ENCODE assay signal across 8 mouse cellular contexts in the genomic region with DNA sequence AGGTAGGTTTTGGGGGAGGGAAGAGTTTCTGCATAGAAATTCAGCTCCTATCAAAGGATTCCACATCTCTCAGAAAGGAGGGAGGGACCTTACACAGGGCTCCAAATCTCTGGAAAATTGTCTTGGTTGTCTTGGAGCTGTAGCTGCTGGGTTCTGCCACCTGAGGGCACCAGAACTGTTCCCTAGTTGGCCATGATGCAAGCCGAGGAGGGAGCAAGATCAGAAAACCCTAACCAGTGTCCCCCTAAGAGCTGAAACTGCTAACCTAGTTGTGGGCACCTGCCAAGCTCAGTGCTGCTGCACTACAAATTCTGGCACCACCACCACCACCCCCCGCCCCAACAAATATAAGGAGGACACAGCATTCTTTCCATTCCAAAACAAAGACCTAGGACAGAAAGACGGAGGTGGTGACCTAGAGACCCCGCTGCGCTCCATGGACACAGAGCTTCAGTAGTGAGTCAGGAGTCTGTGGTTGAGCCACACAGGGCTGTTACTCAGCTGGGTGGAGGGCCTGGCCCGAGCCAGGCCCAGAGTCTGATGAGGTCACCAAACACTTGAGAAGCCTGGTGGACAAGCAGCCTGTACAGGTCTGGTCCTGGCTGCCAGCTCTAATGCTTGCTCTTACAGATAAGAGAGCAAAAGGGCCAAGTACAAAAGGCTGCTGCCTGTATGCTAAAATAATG. TPM values are rescaled to one million over a fixed set of nuclear protein-coding genes. Genes with fewer than 3 reads are reported as not detected.
A peak's percentile ranks its signal among the peaks of the same experiment; 100 is the strongest.
DNase-seq lines count a peak whose midpoint lies in the region; ATAC-seq and TF ChIP-seq lines count a peak whose summit lies in the region.

No protein-coding gene starts in this region.

- no peak overlapping the region for H3K9ac ChIP-seq in hindbrain, postnatal 0 days (replicated peaks; ENCODE audit: low read length)
- no peak overlapping the region for H3K9ac ChIP-seq in stomach, embryonic 15.5 days

- no peaks in the 10 kb centered on the region for H3K27me3 ChIP-seq in hindbrain, postnatal 0 days (ENCODE audit: insufficient read depth, low read length)
- no peaks in the 10 kb centered on the region for H3K27me3 ChIP-seq in stomach, embryonic 15.5 days (replicated peaks)

- no peak overlapping the region for H3K4me3 ChIP-seq in cortical plate, adult 2 months (ENCODE audit: insufficient read depth, low read length)
- H3K4me3 ChIP-seq in hindbrain, postnatal 0 days (ENCODE audit: low read length) = no peak overlapping the region
- H3K4me3 ChIP-seq in stomach, embryonic 15.5 days (replicated peaks) = no peak overlapping the region

- peak; percentile 88 for TF ChIP-seq CTCF in cortical plate, adult 2 months (IDR thresholded peaks at IDR 0.05; ENCODE audit: extremely low read depth, insufficient read depth, low read length)
- peak; percentile 82 for TF ChIP-seq CTCF in hindbrain, postnatal 0 days (IDR thresholded peaks at IDR 0.05; ENCODE audit: low read depth)

- H3K36me3 ChIP-seq in hindbrain, postnatal 0 days (ENCODE audit: insufficient read depth, low read length) = peaks cover 61% of the 10 kb centered on the region
- H3K36me3 ChIP-seq in stomach, embryonic 15.5 days = peaks cover 32% of the 10 kb centered on the region

- no peaks in the 10 kb centered on the region for H3K9me3 ChIP-seq in hindbrain, postnatal 0 days (ENCODE audit: low read length)
- no peaks in the 10 kb centered on the region for H3K9me3 ChIP-seq in stomach, embryonic 15.5 days

- peak; percentile 57 for ATAC-seq in hindbrain, postnatal 0 days
- ATAC-seq in stomach, embryonic 15.5 days (ENCODE audit: insufficient read depth, low FRiP score, low read depth) = peak; percentile 84

- peak; percentile 37 for DNase-seq in thymus, postnatal 4 days
- DNase-seq in thymus, postnatal 36 days = no peak
- DNase-seq in gastrocnemius, postnatal 10 days = peak; percentile 55
- DNase-seq in hindbrain, postnatal 0 days (ENCODE audit: low spot score) = peak; percentile 76
- peak; percentile 74 to 84 for DNase-seq in left cerebral cortex, adult 18-20 months (ENCODE audit: low spot score in 2 of 2)
- peak; percentile 60 for DNase-seq in mesoderm, embryonic 11.5 days (ENCODE audit: low read depth, low spot score)

- no peak overlapping the region for H3K4me2 ChIP-seq in hindbrain, postnatal 0 days (ENCODE audit: low read depth, low read length)
- no peak overlapping the region for H3K4me2 ChIP-seq in stomach, embryonic 15.5 days

- WGBS in hindbrain, postnatal 0 days = 56% methylated on average over 6 of the region's 6 CpGs
- WGBS in stomach, embryonic 15.5 days = 54% methylated on average over 6 of the region's 6 CpGs

- no peak overlapping the region for H3K27ac ChIP-seq in cortical plate, adult 2 months (ENCODE audit: insufficient read depth, low read length)
- no peak overlapping the region; the same call in 1 of the 2 replicates for H3K27ac ChIP-seq in hindbrain, postnatal 0 days
- H3K27ac ChIP-seq in stomach, embryonic 15.5 days = peak overlapping the region; percentile 68

- no peaks in the 10 kb centered on the region for H3K4me1 ChIP-seq in cortical plate, adult 2 months (ENCODE audit: control insufficient read depth, insufficient read depth, low read length)
- H3K4me1 ChIP-seq in hindbrain, postnatal 0 days (ENCODE audit: insufficient read depth, low read length) = no peaks in the 10 kb centered on the region
- H3K4me1 ChIP-seq in stomach, embryonic 15.5 days = peaks cover 24% of the 10 kb centered on the region

- no peak for TF ChIP-seq POLR2A in cortical plate, adult 2 months (IDR thresholded peaks at IDR 0.05; ENCODE audit: extremely low read depth, insufficient read depth, low read length)

RNA-seq across cellular contexts. Expression of gene Xpnpep1, which starts 31.9 kb away (rescaled TPM):
- polyA plus RNA-seq in cortical plate, adult 2 months (2012; rRNA removed) = 51.4 and 52.9 TPM in 2 replicates
- total RNA-seq in gastrocnemius, postnatal 10 days (2021) = 10 to 100 TPM; 70.7 to 83.8 TPM
- 94.1 and 98.6 TPM in 2 replicates for total RNA-seq in hindbrain, postnatal 0 days (2014; rRNA removed)
- polyA plus RNA-seq in hindbrain, postnatal 0 days (2015; fragmentation: Nextera tagmentation; extraction: Ambion mirVana) = 115 and 118 TPM in 2 replicates
- 10 to 100 TPM; 60.4 to 65.1 TPM for total RNA-seq in left cerebral cortex, adult 18-20 months (2021)
- 130 and 151 TPM in 2 replicates for polyA plus RNA-seq in stomach, embryonic 15.5 days (2015; fragmentation: Nextera tagmentation; extraction: Ambion mirVana)

Comparison
In these comparisons a context has a peak if more than half of its experiments do, and no peak if none do; other contexts are left out.
1. DNase-seq: peak in thymus, postnatal 4 days (single experiment), gastrocnemius, postnatal 10 days (single experiment), hindbrain, postnatal 0 days (single experiment), left cerebral cortex, adult 18-20 months (2 of 2) and mesoderm, embryonic 11.5 days (single experiment); none in thymus, postnatal 36 days (0 of 2).